Mouse (Mus musculus): ENCODE data around the gene Zfp827. TPM values are rescaled to one million over a fixed set of nuclear protein-coding genes. Genes with fewer than 3 reads are reported as not detected.
A peak's percentile ranks its signal among the peaks of the same experiment; 100 is the strongest.

The Zfp827 gene
- total RNA-seq, 2 experiments from 2014 or later = 13.1 to 22.4 TPM

- DNase-seq = no peak
Measured at GRCm38 (mm10) chr8:79060013-79060609, 31.9 kb downstream of the Zfp827 start.

- no peak for DNase-seq
Measured at GRCm38 (mm10) chr8:79065924-79066323, 37.7 kb downstream of the Zfp827 start.

- DNase-seq = no peak
Measured at GRCm38 (mm10) chr8:79067812-79068630, 39.8 kb downstream of the Zfp827 start.

- no peak for DNase-seq
Measured at GRCm38 (mm10) chr8:79073311-79073710, 45.1 kb downstream of the Zfp827 start.

- peak; percentile 37 for DNase-seq
Measured at GRCm38 (mm10) chr8:79074986-79075385, 46.7 kb downstream of the Zfp827 start.

GRCm38 (mm10) chr8:79077256-79077655 is 49.0 kb downstream of the Zfp827 start:
- no peak for DNase-seq

GRCm38 (mm10) chr8:79078556-79079195 is 50.4 kb downstream of the Zfp827 start:
- DNase-seq = no peak

GRCm38 (mm10) chr8:79079196-79079561 is 50.9 kb downstream of the Zfp827 start:
- DNase-seq = no peak

GRCm38 (mm10) chr8:79080096-79080739 is 52.0 kb downstream of the Zfp827 start:
- DNase-seq = no peak

GRCm38 (mm10) chr8:79081333-79081732 is 53.1 kb downstream of the Zfp827 start:
- DNase-seq = no peak

GRCm38 (mm10) chr8:79081955-79082354 is 53.7 kb downstream of the Zfp827 start:
- no peak for DNase-seq

- peak; percentile 83 for DNase-seq
Measured at GRCm38 (mm10) chr8:79083461-79084358, 55.5 kb downstream of the Zfp827 start.

GRCm38 (mm10) chr8:79084359-79084820 is 56.2 kb downstream of the Zfp827 start:
- DNase-seq = no peak

- no peak for DNase-seq
Measured at GRCm38 (mm10) chr8:79094422-79094821, 66.2 kb downstream of the Zfp827 start.

GRCm38 (mm10) chr8:79095162-79095561 is 66.9 kb downstream of the Zfp827 start:
- no peak for DNase-seq

GRCm38 (mm10) chr8:79096970-79097369 is 68.7 kb downstream of the Zfp827 start:
- no peak for DNase-seq

- no peak for DNase-seq
Measured at GRCm38 (mm10) chr8:79102707-79103106, 74.5 kb downstream of the Zfp827 start.

GRCm38 (mm10) chr8:79103185-79103878 is 75.1 kb downstream of the Zfp827 start:
- DNase-seq = no peak

- no peak for DNase-seq
Measured at GRCm38 (mm10) chr8:79103923-79104580, 75.8 kb downstream of the Zfp827 start.

- peak; percentile 16 for DNase-seq
Measured at GRCm38 (mm10) chr8:79104634-79105033, 76.4 kb downstream of the Zfp827 start.

Measured in adrenal gland, postnatal 10 days (tissue).